Mouse (Mus musculus) limb, embryonic 12.5 days (tissue): ENCODE measurements at regions not wholly inside any gene's neighbourhood (a gene's known extent, or its start where the extent isn't known, plus 50 kb on each side); places are given as distances from the start of the nearest gene placed in this dataset.

ENCODE experiments used
- ATAC-seq: fragments of 200-750 bp; cut with Nextera tagmentation; 2 replicates; pipeline ENCODE4 v1.8.0; 2017; ENCODE audit warnings: low read depth, moderate TSS enrichment; ENCODE audit not compliant: insufficient number of reproducible peaks, insufficient read depth, low FRiP score, low TSS enrichment
- H3K27ac ChIP-seq: fragments of 300-500 bp; sonication (generic); 2 replicates; pipeline ENCODE4 v1.5.1; 2016; ENCODE audit warnings: mild to moderate bottlenecking, moderate library complexity
- H3K27me3 ChIP-seq: fragments of 300-500 bp; sonication (generic); 2 replicates; pipeline ENCODE4 v1.6.1; 2016; ENCODE audit warnings: mild to moderate bottlenecking, moderate library complexity
- H3K36me3 ChIP-seq: fragments of 300-500 bp; sonication (generic); 2 replicates; pipeline ENCODE4 v1.6.1; 2016; ENCODE audit warnings: mild to moderate bottlenecking, moderate library complexity
- H3K4me1 ChIP-seq: fragments of 300-500 bp; sonication (generic); replicated peaks from 2 replicates; pipeline ENCODE4 v1.6.1; 2016
- H3K4me2 ChIP-seq: fragments of 300-500 bp; sonication (generic); 2 replicates; pipeline ENCODE4 v1.6.1; 2016; ENCODE audit warnings: mild to moderate bottlenecking, moderate library complexity
- H3K4me3 ChIP-seq: fragments of 300-500 bp; sonication (generic); replicated peaks from 2 replicates; pipeline ENCODE4 v1.5.1; 2016; ENCODE audit warnings: mild to moderate bottlenecking
- H3K9ac ChIP-seq: fragments of 300-500 bp; sonication (generic); replicated peaks from 2 replicates; pipeline ENCODE4 v1.6.1; 2016; ENCODE audit warnings: mild to moderate bottlenecking, moderate library complexity
- H3K9me3 ChIP-seq: fragments of 300-500 bp; sonication (generic); 2 replicates; pipeline ENCODE4 v1.6.1; 2016; ENCODE audit warnings: mild to moderate bottlenecking, moderate library complexity
- WGBS: fragments of 180-500 bp; shearing (Covaris S2); methylation state at CpG from one replicate; pipeline ENCODE4 v1.1.7; 2016; 5-methylcytosine and 5-hydroxymethylcytosine counted together

DNA sequence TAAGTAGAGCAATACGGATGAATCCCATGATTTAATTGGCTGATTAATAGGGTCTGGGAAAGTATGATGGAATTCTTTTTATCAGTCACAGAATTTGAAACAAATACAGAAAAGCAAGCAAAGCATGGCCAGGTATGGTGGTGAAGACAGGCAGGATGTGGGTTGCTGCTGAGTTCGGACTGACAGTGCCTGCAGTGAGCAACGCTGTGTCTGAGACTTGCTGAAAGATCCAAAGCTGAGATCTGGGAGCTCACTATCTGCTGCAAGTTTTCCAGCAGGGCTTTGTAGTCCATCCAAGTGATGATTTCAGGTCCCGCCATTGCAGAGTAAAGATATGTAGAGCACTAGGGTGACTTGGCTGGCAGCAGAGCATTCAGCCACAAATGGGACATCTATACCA is 189.3 kb upstream of the Ahr start:
- 87% methylated on average over 4 of the region's 4 CpGs for WGBS
- ATAC-seq: no peak
- Histone ChIP-seq H3K4me1 (no peaks in the 10 kb centered on the region), H3K9ac (no peak overlapping the region), H3K4me3 (no peak overlapping the region), H3K9me3 (no peaks in the 10 kb centered on the region), H3K27me3 (no peaks in the 10 kb centered on the region), H3K4me2 (no peak overlapping the region), H3K36me3 (no peaks in the 10 kb centered on the region), H3K27ac (no peak overlapping the region)

DNA sequence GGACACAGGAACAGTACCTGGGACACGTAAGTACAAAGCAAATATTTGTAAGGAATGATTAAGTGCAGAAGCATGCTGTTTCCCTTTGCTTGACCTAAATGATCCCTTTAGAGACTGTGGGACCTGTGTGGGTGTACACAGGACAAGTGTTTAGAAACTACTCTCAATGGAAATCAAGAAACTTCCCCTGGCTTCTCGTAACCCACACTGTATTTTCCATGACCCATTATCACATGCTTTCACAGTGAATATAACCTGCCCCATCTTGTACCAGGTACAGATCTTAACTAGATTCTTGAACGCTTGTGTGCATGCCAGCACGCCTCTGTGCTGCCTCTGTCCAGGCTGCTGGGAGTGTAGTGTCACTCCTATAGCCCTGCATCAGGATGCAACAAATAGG is 177.8 kb upstream of the Ahr start:
- Histone ChIP-seq H3K4me3 (no peak overlapping the region), H3K9me3 (no peaks in the 10 kb centered on the region), H3K27ac (no peak overlapping the region), H3K36me3 (no peaks in the 10 kb centered on the region), H3K27me3 (no peaks in the 10 kb centered on the region), H3K4me1 (no peaks in the 10 kb centered on the region), H3K4me2 (no peak overlapping the region), H3K9ac (no peak overlapping the region)
- ATAC-seq: no peak
- WGBS: 80% methylated on average over 4 of the region's 4 CpGs

DNA sequence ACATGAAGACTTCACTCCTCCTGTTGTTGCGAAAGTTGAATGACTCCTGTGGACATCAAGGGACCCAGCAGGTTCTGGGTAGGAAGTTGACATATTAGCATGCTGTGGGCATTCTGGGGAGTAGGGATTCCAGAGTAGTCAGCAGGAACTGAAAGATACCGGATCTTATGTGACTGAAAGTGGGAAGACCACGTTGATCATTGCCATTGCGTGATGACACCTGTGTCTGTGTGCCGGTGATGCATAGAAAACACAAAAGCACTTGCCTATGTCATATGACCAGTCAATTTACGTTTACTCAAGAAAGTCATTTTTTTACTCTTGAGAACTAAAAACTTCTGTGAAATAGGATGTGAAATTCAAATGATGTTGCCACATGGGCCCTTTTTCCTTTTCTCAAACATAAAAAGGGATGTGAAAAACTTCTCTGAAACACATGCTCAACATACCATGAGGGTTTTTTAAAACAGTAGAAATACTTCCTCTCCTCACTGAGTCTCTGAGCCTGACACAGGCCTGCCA is 176.8 kb upstream of the Ahr start:
- Histone ChIP-seq H3K36me3 (no peaks in the 10 kb centered on the region), H3K27me3 (no peaks in the 10 kb centered on the region), H3K4me2 (no peak overlapping the region), H3K9me3 (no peaks in the 10 kb centered on the region), H3K4me3 (no peak overlapping the region), H3K9ac (no peak overlapping the region), H3K27ac (no peak overlapping the region), H3K4me1 (no peaks in the 10 kb centered on the region)
- ATAC-seq: no peak
- WGBS: 91% methylated on average over 6 of the region's 6 CpGs

DNA sequence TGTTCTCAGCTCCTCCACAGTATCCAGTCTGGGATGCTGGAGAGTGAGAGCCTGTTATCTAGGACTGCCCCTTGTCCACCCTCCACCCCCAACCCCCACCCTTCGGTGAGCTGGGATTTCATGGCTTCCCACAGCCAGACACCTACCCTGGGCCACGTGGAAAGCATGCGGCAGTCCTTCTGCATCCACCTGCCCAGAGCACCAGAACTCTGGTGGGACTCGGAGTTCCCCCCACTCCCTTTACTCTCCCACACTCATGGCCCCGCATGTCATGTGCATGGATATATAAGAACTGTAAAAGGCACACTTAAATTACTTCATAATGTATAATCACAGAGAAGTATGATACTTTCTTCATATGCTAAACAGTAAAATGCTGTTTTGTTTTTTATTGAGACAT is 175.5 kb upstream of the Ahr start:
- Histone ChIP-seq H3K27ac (no peak overlapping the region), H3K9ac (no peak overlapping the region), H3K9me3 (no peaks in the 10 kb centered on the region), H3K4me3 (no peak overlapping the region), H3K4me1 (no peaks in the 10 kb centered on the region), H3K4me2 (no peak overlapping the region), H3K36me3 (no peaks in the 10 kb centered on the region), H3K27me3 (no peaks in the 10 kb centered on the region)
- ATAC-seq: no peak
- WGBS: 58% methylated on average over 5 of the region's 5 CpGs

DNA sequence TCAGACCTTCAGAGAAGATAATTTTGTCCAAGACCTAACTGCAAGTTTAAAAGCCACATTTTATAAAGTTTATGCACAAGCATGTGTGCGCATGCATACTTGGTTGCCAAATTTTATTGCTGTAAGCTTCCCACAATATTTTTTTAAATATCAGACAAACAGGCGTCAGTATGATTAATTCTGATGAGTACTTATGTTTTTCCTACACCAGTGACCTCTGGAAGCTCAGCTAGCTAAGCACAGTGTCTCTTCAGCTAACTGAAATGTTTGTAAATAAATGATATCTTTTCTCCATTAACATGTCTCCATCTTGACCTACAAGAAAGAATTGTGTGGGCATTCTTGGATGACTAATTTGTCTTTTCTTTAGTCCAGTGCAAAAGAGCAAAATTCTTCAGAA is 168.6 kb upstream of the Ahr start:
- H3K9ac ChIP-seq: no peak overlapping the region
- no peaks in the 10 kb centered on the region for H3K36me3 ChIP-seq
- H3K4me1 ChIP-seq: no peaks in the 10 kb centered on the region
- 72% methylated on average over 2 of the region's 2 CpGs for WGBS
- H3K9me3 ChIP-seq: no peaks in the 10 kb centered on the region
- H3K27ac ChIP-seq: no peak overlapping the region
- H3K4me3 ChIP-seq: no peak overlapping the region
- ATAC-seq: no peak
- no peaks in the 10 kb centered on the region for H3K27me3 ChIP-seq
- H3K4me2 ChIP-seq: no peak overlapping the region

DNA sequence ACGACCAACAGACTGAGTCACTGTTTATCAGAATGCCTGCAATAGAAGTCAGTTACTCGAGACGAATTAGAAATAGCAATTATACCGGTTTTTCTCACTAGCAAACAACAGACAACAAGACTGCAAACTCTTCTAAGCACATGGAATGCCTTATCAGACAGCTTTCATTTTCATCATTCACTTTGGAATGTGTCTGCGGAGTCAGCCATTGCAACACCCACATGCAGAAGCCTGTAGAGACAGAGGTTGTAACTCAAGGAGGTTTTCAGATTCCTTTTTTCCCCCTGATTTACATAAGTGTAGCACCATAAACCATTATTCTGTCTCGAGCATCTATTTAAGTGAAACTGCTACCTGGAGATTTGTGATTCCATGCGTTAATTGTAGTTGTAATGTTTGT is 167.8 kb upstream of the Ahr start:
- no peaks in the 10 kb centered on the region for H3K9me3 ChIP-seq
- H3K36me3 ChIP-seq: no peaks in the 10 kb centered on the region
- 63% methylated on average over 7 of the region's 7 CpGs for WGBS
- H3K4me2 ChIP-seq: no peak overlapping the region
- no peak for ATAC-seq
- H3K4me3 ChIP-seq: no peak overlapping the region
- H3K27ac ChIP-seq: no peak overlapping the region
- H3K4me1 ChIP-seq: no peaks in the 10 kb centered on the region
- H3K27me3 ChIP-seq: no peaks in the 10 kb centered on the region
- H3K9ac ChIP-seq: no peak overlapping the region

DNA sequence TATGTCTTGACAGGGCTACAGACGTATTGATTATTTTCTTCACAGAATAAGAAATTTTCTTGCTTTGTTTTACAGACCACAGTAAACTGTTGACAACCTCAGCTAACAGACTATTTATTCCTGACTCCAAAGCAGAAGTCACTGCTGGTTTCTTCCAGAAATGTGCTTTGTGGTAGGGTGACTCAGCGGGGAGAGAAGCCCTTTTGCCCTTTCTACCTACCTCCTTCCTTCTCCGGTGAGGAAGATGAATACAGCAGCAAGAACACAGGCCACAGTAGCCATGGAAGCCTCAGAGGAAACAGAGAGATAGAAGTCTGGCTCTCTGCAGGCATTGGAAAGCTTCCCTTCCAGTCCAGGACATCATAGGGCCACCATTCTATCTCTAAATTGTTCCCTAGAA is 159.4 kb upstream of the Ahr start:
- Histone ChIP-seq H3K36me3 (no peaks in the 10 kb centered on the region), H3K4me1 (no peaks in the 10 kb centered on the region)
- WGBS: 78% methylated on average over 3 of the region's 3 CpGs

DNA sequence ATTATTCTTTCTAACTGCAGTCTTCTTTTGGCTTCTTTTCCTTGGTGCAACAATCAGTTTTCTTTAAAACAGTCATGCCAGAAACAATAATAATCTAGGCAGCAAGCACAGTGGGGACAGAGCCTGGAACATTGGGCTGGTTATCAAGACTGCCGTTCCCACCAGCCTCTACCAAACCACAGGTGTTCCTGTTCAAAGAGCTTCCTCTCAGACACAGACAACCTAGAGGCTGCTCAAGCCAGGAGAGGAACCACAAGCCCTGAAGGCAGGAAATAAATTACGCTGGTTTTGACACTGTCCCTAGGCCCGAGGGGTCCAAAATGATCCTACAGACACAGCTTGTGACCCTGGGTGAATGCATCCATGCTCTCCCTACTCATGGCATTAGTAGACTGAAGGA is 156.1 kb upstream of the Ahr start:
- no peaks in the 10 kb centered on the region for H3K36me3 ChIP-seq
- no peak overlapping the region for H3K27ac ChIP-seq
- no peak overlapping the region for H3K9ac ChIP-seq
- H3K4me1 ChIP-seq: no peaks in the 10 kb centered on the region
- no peak for ATAC-seq
- H3K4me3 ChIP-seq: no peak overlapping the region
- H3K27me3 ChIP-seq: no peaks in the 10 kb centered on the region
- H3K4me2 ChIP-seq: no peak overlapping the region
- 75% methylated on average over 3 of the region's 3 CpGs for WGBS
- no peaks in the 10 kb centered on the region for H3K9me3 ChIP-seq

More for the DNA sequence above, 159.4 kb upstream of the Ahr start:
- H3K4me3 ChIP-seq: no peak overlapping the region
- no peak for ATAC-seq
- H3K9me3 ChIP-seq: no peaks in the 10 kb centered on the region
- no peak overlapping the region for H3K4me2 ChIP-seq
- H3K27me3 ChIP-seq: no peaks in the 10 kb centered on the region
- H3K27ac ChIP-seq: no peak overlapping the region
- H3K9ac ChIP-seq: no peak overlapping the region

DNA sequence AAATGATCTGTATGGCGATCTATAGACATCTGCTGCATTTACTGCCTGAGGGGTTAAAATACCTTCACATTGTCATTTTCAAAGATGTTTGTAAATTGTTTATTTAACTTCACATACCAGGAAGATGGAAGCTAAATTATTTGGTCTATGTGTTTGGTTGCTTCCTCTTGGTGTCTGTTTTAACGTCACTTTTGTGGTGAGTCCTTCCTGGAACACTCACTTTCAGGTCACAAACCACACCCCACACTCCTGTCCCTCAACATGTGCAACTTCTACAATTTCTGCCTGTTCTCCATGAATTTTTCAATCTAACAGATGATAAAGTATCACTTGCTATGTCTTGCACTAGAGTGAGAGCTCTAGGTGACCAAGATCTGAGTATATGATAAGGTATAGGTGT is 151.4 kb upstream of the Ahr start:
- Histone ChIP-seq H3K27me3 (no peaks in the 10 kb centered on the region), H3K9me3 (no peaks in the 10 kb centered on the region), H3K36me3 (no peaks in the 10 kb centered on the region), H3K4me3 (no peak overlapping the region), H3K9ac (no peak overlapping the region), H3K4me1 (no peaks in the 10 kb centered on the region), H3K4me2 (no peak overlapping the region), H3K27ac (no peak overlapping the region)
- 91% methylated on average over 2 of the region's 2 CpGs for WGBS
- ATAC-seq: no peak

DNA sequence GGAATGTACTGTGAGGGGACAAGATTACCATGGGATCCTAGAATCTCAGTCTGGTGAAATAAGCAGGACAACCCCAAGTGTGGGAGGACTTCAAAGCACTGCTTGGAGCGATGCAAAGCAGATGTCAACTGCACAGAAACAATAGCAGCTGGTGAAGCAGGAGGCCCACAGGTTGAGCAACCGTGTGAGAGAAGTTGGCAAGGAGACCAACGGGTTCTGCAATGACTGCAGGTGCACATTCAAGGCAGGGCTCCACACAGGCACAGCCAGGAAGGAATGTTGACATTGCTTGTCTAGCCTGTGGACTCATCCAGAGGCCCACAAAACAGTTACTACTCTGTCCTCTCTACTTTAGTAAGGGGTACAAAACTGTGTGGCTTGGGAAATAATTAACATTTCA is 150.4 kb upstream of the Ahr start:
- ATAC-seq: no peak
- Histone ChIP-seq H3K27me3 (no peaks in the 10 kb centered on the region), H3K4me2 (no peak overlapping the region), H3K27ac (no peak overlapping the region), H3K4me1 (no peaks in the 10 kb centered on the region), H3K36me3 (no peaks in the 10 kb centered on the region), H3K9ac (no peak overlapping the region), H3K9me3 (no peaks in the 10 kb centered on the region), H3K4me3 (no peak overlapping the region)
- WGBS: 60% methylated on average over 3 of the region's 3 CpGs

DNA sequence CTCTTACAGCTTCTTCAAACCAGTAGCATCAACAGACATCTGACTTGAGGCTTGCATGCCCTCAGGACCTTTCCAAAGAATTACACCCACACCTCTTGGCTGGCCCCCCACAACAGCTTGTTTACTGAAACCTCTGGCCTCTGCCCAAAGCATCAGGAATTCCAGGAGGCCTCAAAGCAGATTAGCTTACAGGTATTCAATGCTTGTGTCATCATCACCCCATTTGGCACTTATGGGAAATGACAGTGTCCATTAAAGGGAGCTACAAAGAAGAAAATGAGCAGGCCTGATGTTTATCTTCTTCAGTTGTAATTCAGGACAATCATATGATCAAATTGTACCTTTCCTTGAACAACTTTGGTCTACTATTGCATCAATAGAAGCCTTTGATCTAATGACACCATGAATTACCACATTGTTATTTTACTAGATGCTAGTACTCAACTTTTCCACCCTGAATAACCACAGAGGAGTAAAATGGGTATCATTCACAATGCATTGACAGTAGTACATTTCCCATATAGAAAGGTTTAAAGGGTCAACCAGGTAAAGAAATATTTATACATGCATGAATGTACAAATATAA is 147.1 kb upstream of the Ahr start:
- no peak for ATAC-seq
- Histone ChIP-seq H3K9me3 (no peaks in the 10 kb centered on the region), H3K36me3 (no peaks in the 10 kb centered on the region), H3K4me1 (no peaks in the 10 kb centered on the region), H3K4me2 (no peak overlapping the region), H3K9ac (no peak overlapping the region), H3K27me3 (no peaks in the 10 kb centered on the region), H3K4me3 (no peak overlapping the region), H3K27ac (no peak overlapping the region)

DNA sequence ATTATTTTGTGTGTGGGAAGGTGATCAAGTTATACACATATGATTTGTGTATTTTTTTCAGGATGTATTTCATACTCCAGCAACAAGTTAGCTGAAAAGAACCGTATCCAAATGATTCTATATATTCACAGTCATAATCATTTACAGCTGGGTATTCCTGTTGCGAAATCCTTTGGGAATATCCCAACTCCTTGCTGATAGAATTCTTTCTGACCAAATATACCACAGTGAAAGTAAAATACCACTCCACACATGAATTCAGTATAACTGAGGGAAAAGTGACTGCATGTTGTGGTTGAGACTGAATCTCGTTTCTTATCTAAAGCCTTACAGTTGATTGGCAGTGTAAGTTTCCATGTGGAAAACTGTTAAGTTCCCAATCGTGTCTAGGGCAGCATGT is 145.1 kb upstream of the Ahr start:
- ATAC-seq: no peak
- Histone ChIP-seq H3K4me3 (no peak overlapping the region), H3K27me3 (no peaks in the 10 kb centered on the region), H3K9ac (no peak overlapping the region), H3K27ac (no peak overlapping the region), H3K9me3 (no peaks in the 10 kb centered on the region), H3K36me3 (no peaks in the 10 kb centered on the region), H3K4me1 (no peaks in the 10 kb centered on the region), H3K4me2 (no peak overlapping the region)
- 70% methylated on average over 4 of the region's 4 CpGs for WGBS
